Mouse (Mus musculus) heart, embryonic 14.5 days (tissue): ENCODE data around the gene Cox8a. TPM values are rescaled to one million over a fixed set of nuclear protein-coding genes. Genes with fewer than 3 reads are reported as not detected.

Experiments used
- ATAC-seq: fragments of 200-750 bp; cut with Nextera tagmentation; 2 replicates; pipeline ENCODE4 v1.8.0; 2017; ENCODE audit warnings: low read depth, moderate TSS enrichment; ENCODE audit not compliant: insufficient number of reproducible peaks, insufficient read depth, low FRiP score
- H3K27ac ChIP-seq, 2 experiments: fragments of 200-500 bp in 1 of 2; fragments of 300-500 bp in 1 of 2; sonication (generic) in 1 of 2; replicated peaks in 1 of 2; 2 replicates each; pipeline ENCODE4 v1.5.1; 2012 to 2014; ENCODE audit warnings: low read depth in 2 of 2, low read length in 2 of 2, control low read depth in 1 of 2, mild to moderate bottlenecking in 1 of 2, mixed read lengths in 1 of 2; ENCODE audit not compliant: control insufficient read depth in 1 of 2, insufficient read depth in 1 of 2
- H3K27me3 ChIP-seq: fragments of 300-500 bp; sonication (generic); 2 replicates; pipeline ENCODE4 v1.6.1; 2014; ENCODE audit warnings: mild to moderate bottlenecking, low read length, control low read depth; ENCODE audit not compliant: control insufficient read depth, insufficient read depth
- H3K36me3 ChIP-seq: fragments of 300-500 bp; sonication (generic); 2 replicates; pipeline ENCODE4 v1.6.1; 2014; ENCODE audit warnings: mild to moderate bottlenecking, control low read depth, low read length, mixed read lengths; ENCODE audit not compliant: control insufficient read depth, insufficient read depth
- H3K4me1 ChIP-seq, 2 experiments: fragments of 200-500 bp in 1 of 2; fragments of 300-500 bp in 1 of 2; sonication (generic) in 1 of 2; 2 replicates each; pipeline ENCODE4 v1.6.1; 2012 to 2014; ENCODE audit warnings: low read length in 2 of 2, control low read depth in 1 of 2, mixed read lengths in 1 of 2; ENCODE audit not compliant: control insufficient read depth in 2 of 2, insufficient read depth in 2 of 2
- H3K4me2 ChIP-seq: fragments of 300-500 bp; sonication (generic); 2 replicates; pipeline ENCODE4 v1.6.1; 2014; ENCODE audit warnings: mild to moderate bottlenecking, low read length
- H3K4me3 ChIP-seq, 2 experiments: fragments of 200-500 bp in 1 of 2; fragments of 300-500 bp in 1 of 2; sonication (generic) in 1 of 2; 2 replicates each; pipeline ENCODE4 v1.5.1; 2012 to 2014; ENCODE audit warnings: low read length in 2 of 2, mild to moderate bottlenecking in 2 of 2, control low read depth in 1 of 2, low read depth in 1 of 2, moderate library complexity in 1 of 2; ENCODE audit not compliant: control insufficient read depth in 1 of 2, insufficient read depth in 1 of 2
- H3K9ac ChIP-seq: fragments of 300-500 bp; sonication (generic); 2 replicates; pipeline ENCODE4 v1.6.1; 2014; ENCODE audit warnings: mild to moderate bottlenecking, low read length
- H3K9me3 ChIP-seq: fragments of 300-500 bp; sonication (generic); 2 replicates; pipeline ENCODE4 v1.6.1; 2016; ENCODE audit warnings: low read length, control low read depth; ENCODE audit not compliant: control insufficient read depth
- WGBS: fragments of 180-500 bp; shearing (Covaris S2); extraction: QIAGEN DNeasy Blood & Tissue Kit; methylation state at CpG from one replicate; pipeline ENCODE4 v1.1.7; 2014; 5-methylcytosine and 5-hydroxymethylcytosine counted together
- polyA plus RNA-seq: library from polyadenylated mRNA; unstranded; fragments of >200 nt; fragmentation: Nextera tagmentation; extraction: Ambion mirVana; gene quantifications from 2 replicates; pipeline ENCODE4 v1.2.1, GENCODE M21; 2014

The Cox8a gene
- polyA plus RNA-seq, 1 experiment from 2014 or later = 2,575 TPM

DNA sequence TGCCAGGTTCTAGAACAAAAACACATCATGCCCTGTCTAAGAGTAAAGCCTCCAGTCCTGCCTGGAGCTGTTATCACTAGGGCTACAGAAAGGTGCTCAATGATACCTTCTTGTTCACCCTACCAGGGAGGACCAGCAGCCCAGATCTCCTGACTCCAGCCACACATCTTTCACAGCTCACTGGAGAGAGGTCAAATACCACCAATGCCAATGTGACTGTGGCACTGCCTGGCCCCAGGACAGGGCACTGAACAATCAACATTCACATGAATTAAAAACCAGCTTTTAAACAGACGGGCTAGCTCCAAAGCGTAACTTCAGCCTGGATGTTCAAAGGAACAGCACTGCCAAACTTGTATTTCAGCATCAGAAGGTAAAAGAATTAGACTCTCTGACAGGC lies 18.6 kb upstream of the Cox8a start:
- H3K27ac ChIP-seq = no peak overlapping the region
- ATAC-seq = no peak
- H3K4me2 ChIP-seq = no peak overlapping the region
- H3K9me3 ChIP-seq = peaks cover 5% of the 10 kb centered on the region; the same call in 1 of the 2 replicates
- no peak overlapping the region for H3K9ac ChIP-seq
- peaks cover 2 to 18% of the 10 kb centered on the region in 2 experiments for H3K4me1 ChIP-seq
- 94% methylated on average over 2 of the region's 2 CpGs for WGBS
- H3K4me3 ChIP-seq = no peak overlapping the region
- peaks cover 71% of the 10 kb centered on the region for H3K36me3 ChIP-seq
- H3K27me3 ChIP-seq = no peaks in the 10 kb centered on the region

DNA sequence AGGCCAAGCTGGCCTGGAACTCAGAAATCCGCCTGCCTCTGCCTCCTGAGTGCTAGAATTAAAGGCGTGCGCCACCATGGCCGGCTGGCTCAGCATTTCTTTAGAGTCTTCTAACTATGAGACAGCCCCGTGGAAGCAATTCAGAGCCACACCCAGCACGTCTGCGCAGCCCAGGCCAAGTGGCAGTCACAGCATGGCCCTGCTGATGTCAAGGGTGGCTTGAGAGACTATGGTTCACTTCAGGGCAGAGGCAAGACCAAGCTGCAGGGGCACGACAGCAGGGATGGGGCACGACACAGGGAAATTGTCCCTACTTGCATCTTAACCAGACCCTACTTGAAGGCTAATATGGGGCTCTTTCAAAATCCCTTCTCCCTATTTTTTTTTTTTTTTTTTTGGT lies 18.0 kb upstream of the Cox8a start:
- ATAC-seq = no peak
- peaks cover 77% of the 10 kb centered on the region for H3K36me3 ChIP-seq
- 93% methylated on average over 9 of the region's 9 CpGs for WGBS

DNA sequence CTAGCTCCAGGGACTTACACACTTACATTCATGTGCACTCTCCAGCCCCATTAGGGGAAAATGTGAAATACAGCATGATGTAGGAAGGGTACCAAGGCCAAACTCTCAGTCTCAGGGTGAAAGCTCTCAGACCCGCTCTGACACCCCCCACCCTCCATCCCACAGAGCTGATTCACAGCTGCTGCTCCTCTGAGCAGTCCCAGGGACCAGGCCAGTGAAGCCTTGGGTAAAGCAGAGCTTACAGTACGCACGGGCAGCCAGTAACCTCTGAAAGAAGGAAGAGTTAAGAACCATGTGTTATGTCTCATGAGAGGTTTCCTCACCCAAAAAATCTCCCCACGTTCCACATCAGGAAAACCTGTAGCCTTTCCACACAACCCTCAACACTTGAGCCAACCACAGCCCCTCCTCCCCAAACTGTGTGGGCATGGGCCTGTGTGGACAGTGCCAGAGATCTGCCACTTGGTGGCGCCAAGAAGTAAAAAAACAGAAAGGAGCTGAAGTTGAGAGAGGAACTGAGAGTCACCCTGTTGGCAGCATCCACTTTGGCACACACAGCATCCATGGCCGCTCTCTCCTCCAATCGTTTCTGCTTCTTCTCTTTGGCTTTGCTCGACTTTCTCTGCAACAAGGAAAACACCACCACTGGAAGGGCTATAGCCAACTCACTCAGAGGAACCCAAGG lies 17.3 kb upstream of the Cox8a start:
- no peak for ATAC-seq
- H3K27ac ChIP-seq = no peak overlapping the region

More for the DNA sequence above, 18.0 kb upstream of the Cox8a start:
- Histone ChIP-seq H3K4me2 (no peak overlapping the region), H3K27ac (no peak overlapping the region), H3K9ac (no peak overlapping the region), H3K27me3 (no peaks in the 10 kb centered on the region), H3K4me3 (no peak overlapping the region), H3K4me1 (peaks cover 2 to 18% of the 10 kb centered on the region in 2 experiments), H3K9me3 (peaks cover 5% of the 10 kb centered on the region; the same call in 1 of the 2 replicates)

GRCm38 (mm10) chr19:7226511-7226914 lies 9.1 kb upstream of the Cox8a start:
- no peak for ATAC-seq
- H3K4me1 ChIP-seq = no peaks in the 10 kb centered on the region
- no peaks in the 10 kb centered on the region for H3K27me3 ChIP-seq
- H3K9me3 ChIP-seq = no peaks in the 10 kb centered on the region
- 86% methylated on average over 6 of the region's 6 CpGs for WGBS
- no peak overlapping the region for H3K27ac ChIP-seq
- H3K4me3 ChIP-seq = no peak overlapping the region
- H3K4me2 ChIP-seq = no peak overlapping the region
- no peak overlapping the region for H3K9ac ChIP-seq
- peaks cover 63% of the 10 kb centered on the region for H3K36me3 ChIP-seq

More for the DNA sequence above, 17.3 kb upstream of the Cox8a start:
- no peak overlapping the region for H3K9ac ChIP-seq
- 64% methylated on average over 8 of the region's 8 CpGs for WGBS
- H3K4me3 ChIP-seq = no peak overlapping the region
- H3K4me1 ChIP-seq = peaks cover 0 to 13% of the 10 kb centered on the region in 2 experiments; a peak in 2 of 4 replicates
- peaks cover 85% of the 10 kb centered on the region for H3K36me3 ChIP-seq
- peaks cover 5% of the 10 kb centered on the region; the same call in 1 of the 2 replicates for H3K9me3 ChIP-seq
- no peak overlapping the region for H3K4me2 ChIP-seq
- H3K27me3 ChIP-seq = no peaks in the 10 kb centered on the region

- Histone ChIP-seq H3K27me3 (no peaks in the 10 kb centered on the region), H3K9ac (no peak overlapping the region)
- 85% methylated on average over 9 of the region's 9 CpGs for WGBS
Measured at GRCm38 (mm10) chr19:7225096-7225690, 7.8 kb upstream of the Cox8a start.

DNA sequence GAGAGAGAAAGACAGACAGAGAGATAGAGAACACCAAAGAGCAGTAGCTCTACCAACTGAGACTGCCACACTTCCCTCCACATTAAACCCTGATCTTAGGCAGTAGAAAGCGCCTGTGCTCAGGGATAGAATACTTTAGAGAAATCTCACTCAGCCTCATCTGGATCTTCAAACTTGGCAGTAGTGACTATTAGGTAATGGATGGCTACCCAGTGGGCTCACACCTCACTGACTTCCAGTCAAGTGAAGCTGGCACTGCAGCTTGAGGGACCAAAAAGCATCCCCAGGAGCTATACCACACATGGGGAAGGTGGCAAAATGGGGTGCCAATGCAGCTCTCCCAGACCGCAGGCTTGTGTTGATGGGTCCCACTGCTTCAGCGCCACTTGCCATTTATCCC lies 6.8 kb upstream of the Cox8a start:
- 86% methylated on average over 3 of the region's 3 CpGs for WGBS
- H3K9me3 ChIP-seq = no peaks in the 10 kb centered on the region
- no peaks in the 10 kb centered on the region for H3K4me1 ChIP-seq
- ATAC-seq = no peak
- H3K27ac ChIP-seq = no peak overlapping the region
- H3K9ac ChIP-seq = no peak overlapping the region
- H3K27me3 ChIP-seq = no peaks in the 10 kb centered on the region
- no peak overlapping the region for H3K4me3 ChIP-seq
- peaks cover 40% of the 10 kb centered on the region for H3K36me3 ChIP-seq
- no peak overlapping the region for H3K4me2 ChIP-seq

More at GRCm38 (mm10) chr19:7225096-7225690, 7.8 kb upstream of the Cox8a start:
- Histone ChIP-seq H3K4me1 (no peaks in the 10 kb centered on the region), H3K27ac (no peak overlapping the region), H3K9me3 (no peaks in the 10 kb centered on the region), H3K36me3 (peaks cover 50% of the 10 kb centered on the region), H3K4me3 (no peak overlapping the region), H3K4me2 (no peak overlapping the region)
- ATAC-seq = no peak

DNA sequence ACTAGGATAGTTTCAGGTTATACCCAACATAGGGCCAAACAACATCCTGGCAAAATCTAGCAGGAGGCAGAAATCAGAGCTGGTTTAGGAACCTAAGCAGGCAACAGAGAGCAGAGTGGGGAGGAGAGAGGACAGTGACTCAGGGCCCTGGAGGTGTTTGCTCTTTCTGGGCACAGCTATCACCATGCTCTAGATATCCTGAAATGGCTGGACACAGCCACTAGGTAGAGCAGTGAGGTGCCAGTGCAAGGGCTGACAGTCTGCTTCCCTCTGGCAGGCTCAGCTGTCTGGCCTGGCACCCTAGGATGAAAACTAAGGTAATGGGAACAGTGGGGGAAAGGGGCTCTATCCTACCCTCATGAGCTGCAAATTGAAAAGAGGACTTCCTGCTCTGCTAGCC lies 6.1 kb upstream of the Cox8a start:
- no peaks in the 10 kb centered on the region for H3K9me3 ChIP-seq
- ATAC-seq = no peak
- H3K36me3 ChIP-seq = peaks cover 34% of the 10 kb centered on the region
- H3K27me3 ChIP-seq = no peaks in the 10 kb centered on the region
- H3K4me2 ChIP-seq = no peak overlapping the region
- H3K4me1 ChIP-seq = no peaks in the 10 kb centered on the region
- no peak overlapping the region for H3K9ac ChIP-seq
- no peak overlapping the region for H3K27ac ChIP-seq
- no peak overlapping the region for H3K4me3 ChIP-seq
